Mouse (Mus musculus) cerebellum, postnatal 14 days (tissue): ENCODE measurements around the gene Smim5.
A peak's percentile ranks its signal among the peaks of the same experiment; 100 is the strongest.

Experiments
- DNase-seq, 2 experiments: peaks; one replicate each; pipeline ENCODE4 v3.0.0; 2021; ENCODE audit warnings: mixed read lengths in 2 of 2

Gene Smim5

DNA sequence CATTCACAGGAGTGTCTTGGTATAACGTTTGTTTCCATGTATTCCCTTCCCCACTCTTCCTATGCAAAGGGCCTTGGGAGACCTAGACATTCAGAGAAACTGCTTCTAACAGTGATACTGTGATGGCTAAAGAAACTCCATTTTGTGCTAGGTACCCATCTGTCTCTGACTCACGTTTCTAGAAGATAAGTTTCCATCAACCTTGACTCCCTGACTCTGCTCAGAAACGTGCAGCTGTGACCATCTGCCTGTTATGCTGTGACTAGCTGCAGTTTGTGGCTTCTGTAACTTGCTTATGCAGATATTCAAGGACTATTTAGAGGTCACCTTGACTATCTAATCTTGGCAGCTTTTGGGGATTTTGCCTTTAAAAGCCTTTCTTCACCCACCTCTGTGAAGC is 31.5 kb downstream of the Smim5 start:
- DNase-seq: no peak

DNA sequence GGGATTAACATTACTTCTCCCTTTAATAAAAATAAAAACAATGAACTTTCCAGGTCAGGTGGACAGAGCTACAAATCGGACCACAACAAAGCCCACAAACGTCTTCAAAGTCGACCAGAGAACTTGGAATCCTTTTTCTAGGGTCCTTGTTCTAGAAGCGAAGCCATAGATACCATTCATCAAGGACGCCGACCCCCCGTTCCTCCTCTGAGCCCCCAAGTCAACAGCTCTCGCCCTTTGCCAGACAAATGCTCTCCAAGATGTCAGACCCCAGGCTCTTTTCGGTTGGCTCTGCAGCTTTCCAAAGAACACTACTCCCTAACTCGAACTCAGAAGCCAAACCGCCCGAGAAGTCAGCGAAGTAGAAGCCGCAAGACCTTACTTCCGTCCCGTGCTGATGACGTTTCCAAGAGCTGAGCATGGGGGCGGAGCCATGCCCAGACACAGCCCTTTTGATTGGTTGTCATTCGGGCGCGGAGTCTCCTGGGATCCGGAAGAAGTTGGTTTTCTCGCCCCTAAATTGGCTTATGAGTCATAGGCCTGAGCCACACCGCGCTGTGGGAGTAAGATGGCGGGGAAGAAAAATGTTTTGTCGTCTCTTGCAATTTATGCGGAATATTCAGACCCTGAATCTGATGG is 33.5 kb downstream of the Smim5 start, which contains the start of the genes Sap30bp and Recql5:
Gene Sap30bp (plus strand): TSS at position 175 of the 639 bp plus-strand sequence.
Gene Recql5 (minus strand): TSS at position 370 of the 639 bp plus-strand sequence.
- peak; percentile 98 for DNase-seq

DNA sequence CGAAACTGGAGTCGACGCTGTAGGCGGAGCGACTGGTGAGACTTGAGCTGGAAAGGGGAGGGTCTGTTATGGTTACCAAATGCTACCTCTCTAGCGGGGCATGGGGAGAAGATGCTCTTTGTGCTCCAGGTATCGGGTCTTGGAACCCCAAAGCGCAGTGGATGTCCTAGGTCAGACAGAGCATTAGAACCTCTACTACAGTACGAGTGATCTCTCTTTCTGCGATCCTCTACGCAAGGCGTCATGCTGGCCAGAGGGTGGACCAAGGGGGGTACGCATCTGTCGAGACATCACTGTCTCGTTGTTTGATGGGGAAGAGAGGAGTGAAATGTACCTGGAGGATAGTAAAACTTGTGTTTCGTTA is 34.0 kb downstream of the Smim5 start:
- DNase-seq: no peak

GRCm38 (mm10) chr11:115939690-115940329 is 40.0 kb downstream of the Smim5 start:
- DNase-seq: peak; percentile 83

GRCm38 (mm10) chr11:115941980-115942379 is 42.2 kb downstream of the Smim5 start:
- no peak for DNase-seq

DNA sequence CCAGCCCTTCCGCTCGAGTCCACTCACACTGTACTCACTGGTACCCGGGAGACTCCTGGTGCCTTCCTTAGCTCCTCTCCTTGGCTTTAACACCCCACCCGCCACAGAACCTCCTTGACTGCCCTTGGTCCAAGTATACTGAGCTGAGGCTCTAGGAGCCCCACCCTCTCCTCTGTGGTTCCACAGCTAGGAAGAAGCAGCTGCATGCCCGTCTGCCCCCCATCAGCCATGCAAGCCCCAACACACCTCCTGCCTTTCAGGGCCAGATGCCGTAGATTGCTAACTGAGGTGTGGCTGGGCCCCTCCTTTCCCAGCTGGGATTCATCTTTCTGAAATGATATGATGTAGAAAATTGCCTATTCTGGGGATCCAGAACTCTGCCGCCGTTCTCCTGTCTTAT is 45.5 kb downstream of the Smim5 start:
- DNase-seq: no peak

DNA sequence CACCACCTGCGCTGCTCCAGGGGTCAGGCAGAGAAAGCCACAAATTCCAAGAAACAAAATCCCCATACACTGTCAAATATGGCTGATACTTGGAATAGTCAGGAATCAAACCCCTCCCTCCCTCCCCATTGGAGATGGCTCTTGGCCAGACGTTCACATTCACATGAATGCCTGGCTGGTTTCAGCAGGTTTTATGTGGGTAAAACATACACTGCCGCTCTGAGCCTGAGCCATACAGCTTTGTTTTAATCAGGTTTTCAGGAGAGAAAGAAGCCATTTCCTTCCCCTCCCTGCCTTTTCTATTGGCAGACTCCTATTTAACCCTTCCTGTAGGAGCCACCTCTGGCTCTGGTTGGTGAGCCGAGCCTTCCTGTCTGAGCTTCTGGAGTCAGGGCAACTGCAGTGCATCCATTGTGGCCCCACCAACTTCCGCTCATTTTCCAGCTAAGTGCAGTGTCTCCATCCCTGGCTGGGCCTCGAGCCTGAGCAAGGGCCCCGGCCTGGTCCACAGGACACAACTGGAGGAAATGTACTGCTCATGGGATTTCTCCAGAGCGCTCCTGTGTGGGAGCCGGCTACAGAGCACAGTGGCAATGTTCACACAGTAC is 46.6 kb downstream of the Smim5 start:
- no peak for DNase-seq

GRCm38 (mm10) chr11:115948316-115948715 is 48.5 kb downstream of the Smim5 start:
- DNase-seq: no peak

DNA sequence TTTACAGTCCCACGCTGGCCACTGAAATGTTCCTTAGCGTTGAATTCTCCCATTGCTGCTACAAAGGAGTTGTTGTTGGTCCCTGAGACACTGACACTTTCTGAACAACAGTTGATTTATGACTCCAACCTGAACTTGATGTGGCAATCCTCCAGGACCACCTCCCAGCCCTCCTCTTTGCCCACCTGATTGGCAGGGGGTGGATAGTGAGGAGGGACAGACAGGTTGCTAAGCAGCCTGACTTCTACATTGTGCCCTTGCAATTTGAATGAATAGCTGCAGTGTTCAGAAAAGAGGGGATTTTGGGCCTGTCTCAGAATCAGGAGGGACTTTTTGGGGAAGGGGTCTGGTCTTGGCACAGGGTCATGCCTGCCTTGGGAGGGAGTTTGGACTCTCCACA is 51.0 kb downstream of the Smim5 start:
- DNase-seq: no peak

GRCm38 (mm10) chr11:115954712-115955111 is 54.9 kb downstream of the Smim5 start:
- DNase-seq: no peak

- DNase-seq: no peak
Observed at GRCm38 (mm10) chr11:115955195-115955858, 55.6 kb downstream of the Smim5 start.
